8 mouse cellular contexts compared by ENCODE assay signal in genomic region chr8:71654600-71654999, GRCm38 (mm10). TPM values are rescaled to one million over a fixed set of nuclear protein-coding genes. Genes with fewer than 3 reads are reported as not detected.
DNase-seq lines count a peak whose midpoint lies in the region; ATAC-seq and TF ChIP-seq lines count a peak whose summit lies in the region.

No protein-coding gene starts in this region.

- H3K27ac ChIP-seq in gastrocnemius, adult 2 months = no peak overlapping the region
- H3K27ac ChIP-seq in hindbrain, embryonic 11.5 days (ENCODE audit: low read depth, low read length) = no peak overlapping the region
- H3K27ac ChIP-seq in liver, embryonic 13.5 days = no peak overlapping the region

- ATAC-seq in hindbrain, embryonic 11.5 days (ENCODE audit: low FRiP score) = peak; percentile 32; the same call in 1 of the 2 replicates
- ATAC-seq in liver, embryonic 13.5 days (ENCODE audit: low read depth) = peak; percentile 34

- intact Hi-C loops in gastrocnemius, adult 2 months (cut with DNase I) = no loop called here

- WGBS in hindbrain, embryonic 11.5 days = 2% methylated on average over 24 of the region's 24 CpGs
- 1% methylated on average over 24 of the region's 24 CpGs for WGBS in liver, embryonic 13.5 days (ENCODE audit: insufficient replicate concordance)

- no peak for TF ChIP-seq CTCF in gastrocnemius, adult 2 months (IDR thresholded peaks at IDR 0.05)

- H3K36me3 ChIP-seq in hindbrain, embryonic 11.5 days (ENCODE audit: control insufficient read depth, insufficient read depth, low read length) = no peaks in the 10 kb centered on the region
- H3K36me3 ChIP-seq in liver, embryonic 13.5 days = no peaks in the 10 kb centered on the region

- H3K4me2 ChIP-seq in hindbrain, embryonic 11.5 days (replicated peaks; ENCODE audit: low read depth, low read length) = peak overlapping the region; percentile 31
- H3K4me2 ChIP-seq in liver, embryonic 13.5 days = peak overlapping the region; percentile 21; the same call in 1 of the 2 replicates

- no peak overlapping the region for H3K9ac ChIP-seq in hindbrain, embryonic 11.5 days (ENCODE audit: low read depth, low read length)
- H3K9ac ChIP-seq in liver, embryonic 13.5 days = no peak overlapping the region; the same call in 1 of the 2 replicates

- H3K27me3 ChIP-seq in hindbrain, embryonic 11.5 days (ENCODE audit: control insufficient read depth, insufficient read depth, low read length) = peaks cover 48% of the 10 kb centered on the region
- H3K27me3 ChIP-seq in liver, embryonic 13.5 days = peaks cover 85% of the 10 kb centered on the region

- H3K9me3 ChIP-seq in hindbrain, embryonic 11.5 days (ENCODE audit: control insufficient read depth, low read length) = no peaks in the 10 kb centered on the region
- no peaks in the 10 kb centered on the region for H3K9me3 ChIP-seq in liver, embryonic 13.5 days (replicated peaks)

- H3K4me1 ChIP-seq in hindbrain, embryonic 11.5 days (replicated peaks; ENCODE audit: control insufficient read depth, insufficient read depth, low read length) = no peaks in the 10 kb centered on the region
- peaks cover 20% of the 10 kb centered on the region for H3K4me1 ChIP-seq in liver, embryonic 13.5 days (replicated peaks)

- no peak overlapping the region for H3K4me3 ChIP-seq in gastrocnemius, adult 2 months
- no peak overlapping the region; the same call in 1 of the 2 replicates for H3K4me3 ChIP-seq in hindbrain, embryonic 11.5 days (ENCODE audit: low read depth, low read length)
- no peak overlapping the region for H3K4me3 ChIP-seq in liver, embryonic 13.5 days (replicated peaks)

- peak; percentile 24 for DNase-seq in gastrocnemius, adult 2 months
- DNase-seq in gastrocnemius, postnatal 25 days = no peak
- peak; percentile 72 for DNase-seq in WW6 (ENCODE audit: low read depth, low spot score)
- peak; percentile 47 for DNase-seq in hindbrain, embryonic 11.5 days (ENCODE audit: low spot score)
- peak; percentile 45 for DNase-seq in liver, embryonic 13.5 days
- DNase-seq in retina, embryonic 14.5 days (ENCODE audit: low spot score) = peak; percentile 44
- DNase-seq in urinary bladder, adult 2 months (ENCODE audit: low spot score) = no peak
- DNase-seq in layer of hippocampus, adult 8-10 months (ENCODE audit: low spot score in 2 of 2) = no peak

RNA-seq across cellular contexts. Expression of gene Unc13a, which starts 17.0 kb away (rescaled TPM):
- not detected for total RNA-seq in gastrocnemius, adult 2 months (2021)
- under 1 TPM in 1 of 2 experiments, not detected in 1; 0.29 TPM for total RNA-seq in gastrocnemius, postnatal 25 days (2021)
- 7.3 and 9.1 TPM in 2 replicates for polyA plus RNA-seq in hindbrain, embryonic 11.5 days (2014; fragmentation: Nextera tagmentation; extraction: Ambion mirVana)
- 0.20 TPM in 2 replicates for polyA plus RNA-seq in liver, embryonic 13.5 days (2015; fragmentation: Nextera tagmentation; extraction: Ambion mirVana)
- 0.44 and 0.47 TPM in 2 replicates for polyA plus RNA-seq in urinary bladder, adult 2 months (2012; rRNA removed)
- 100 to 1,000 TPM; 219 to 265 (median 239) TPM for total RNA-seq in layer of hippocampus, adult 8-10 months (2022)

RNA-seq across cellular contexts. Expression of gene Jak3, which starts 21.5 kb away (rescaled TPM):
- 1 to 10 TPM; 2.1 to 2.5 TPM for total RNA-seq in gastrocnemius, adult 2 months (2021)
- total RNA-seq in gastrocnemius, postnatal 25 days (2021) = 1 to 10 TPM; 1.9 to 3.0 TPM
- 0.99 and 1.4 TPM in 2 replicates for polyA plus RNA-seq in hindbrain, embryonic 11.5 days (2014; fragmentation: Nextera tagmentation; extraction: Ambion mirVana)
- 5.7 and 6.1 TPM in 2 replicates for polyA plus RNA-seq in liver, embryonic 13.5 days (2015; fragmentation: Nextera tagmentation; extraction: Ambion mirVana)
- 14.9 and 17.1 TPM in 2 replicates for polyA plus RNA-seq in urinary bladder, adult 2 months (2012; rRNA removed)
- 10 to 100 TPM in 1 of 4 experiments, 1 to 10 TPM in 3; 4.6 to 10.5 (median 7.9) TPM for total RNA-seq in layer of hippocampus, adult 8-10 months (2022)

RNA-seq across cellular contexts. Expression of gene Insl3, which starts 34.4 kb away (rescaled TPM):
- total RNA-seq in gastrocnemius, adult 2 months (2021) = 1 to 10 TPM in 1 of 2 experiments, not detected in 1; 1.4 TPM
- total RNA-seq in gastrocnemius, postnatal 25 days (2021) = 1 to 10 TPM in 1 of 2 experiments, under 1 TPM in 1; 0.49 to 2.7 TPM
- 0.35 and 0.37 TPM in 2 replicates for polyA plus RNA-seq in hindbrain, embryonic 11.5 days (2014; fragmentation: Nextera tagmentation; extraction: Ambion mirVana)
- polyA plus RNA-seq in liver, embryonic 13.5 days (2015; fragmentation: Nextera tagmentation; extraction: Ambion mirVana) = 0.67 and 1.1 TPM in 2 replicates
- 7.7 and 11.7 TPM in 2 replicates for polyA plus RNA-seq in urinary bladder, adult 2 months (2012; rRNA removed)
- 1 to 10 TPM; 2.1 to 6.9 (median 2.6) TPM for total RNA-seq in layer of hippocampus, adult 8-10 months (2022)

RNA-seq across cellular contexts. Expression of gene Colgalt1, which starts 43.8 kb away (rescaled TPM):
- 10 to 100 TPM; 39.6 to 44.3 TPM for total RNA-seq in gastrocnemius, adult 2 months (2021)
- total RNA-seq in gastrocnemius, postnatal 25 days (2021) = 10 to 100 TPM; 35.3 to 36.0 TPM
- polyA plus RNA-seq in hindbrain, embryonic 11.5 days (2014; fragmentation: Nextera tagmentation; extraction: Ambion mirVana) = 41.3 and 42.5 TPM in 2 replicates
- 21.4 and 21.9 TPM in 2 replicates for polyA plus RNA-seq in liver, embryonic 13.5 days (2015; fragmentation: Nextera tagmentation; extraction: Ambion mirVana)
- 124 and 144 TPM in 2 replicates for polyA plus RNA-seq in urinary bladder, adult 2 months (2012; rRNA removed)
- 10 to 100 TPM; 53.2 to 59.7 (median 53.8) TPM for total RNA-seq in layer of hippocampus, adult 8-10 months (2022)

RNA-seq across cellular contexts. Expression of gene B3gnt3, which starts 47.0 kb away (rescaled TPM):
- 1 to 10 TPM; 2.1 to 2.9 TPM for total RNA-seq in gastrocnemius, adult 2 months (2021)
- 1 to 10 TPM; 1.5 to 3.8 TPM for total RNA-seq in gastrocnemius, postnatal 25 days (2021)
- 0.36 and 0.45 TPM in 2 replicates for polyA plus RNA-seq in hindbrain, embryonic 11.5 days (2014; fragmentation: Nextera tagmentation; extraction: Ambion mirVana)
- 3.5 and 3.7 TPM in 2 replicates for polyA plus RNA-seq in liver, embryonic 13.5 days (2015; fragmentation: Nextera tagmentation; extraction: Ambion mirVana)
- polyA plus RNA-seq in urinary bladder, adult 2 months (2012; rRNA removed) = 4.8 and 7.4 TPM in 2 replicates
- under 1 TPM; 0.47 to 0.93 (median 0.56) TPM for total RNA-seq in layer of hippocampus, adult 8-10 months (2022)

Comparison
In these comparisons a context has a peak if more than half of its experiments do, and no peak if none do; other contexts are left out.
1. DNase-seq: peak in gastrocnemius, adult 2 months (single experiment), WW6 (single experiment), hindbrain, embryonic 11.5 days (single experiment), liver, embryonic 13.5 days (single experiment) and retina, embryonic 14.5 days (single experiment); none in gastrocnemius, postnatal 25 days (single experiment), urinary bladder, adult 2 months (single experiment) and layer of hippocampus, adult 8-10 months (0 of 2).
2. RNA of gene Unc13a, which starts 17.0 kb away (total RNA-seq): 219 to 265 TPM in layer of hippocampus, adult 8-10 months; 0.29 TPM in gastrocnemius, postnatal 25 days and not detected in gastrocnemius, adult 2 months; every median in the first group is over 100 times any median in the second.